Mouse (Mus musculus) gastrocnemius, postnatal 10 days (tissue): ENCODE measurements at regions not wholly inside any gene's neighbourhood (a gene's known extent, or its start where the extent isn't known, plus 50 kb on each side); places are given as distances from the start of the nearest gene placed in this dataset.
A peak's percentile ranks its signal among the peaks of the same experiment; 100 is the strongest.

Experiments used
- DNase-seq: peaks from one replicate; pipeline ENCODE4 v3.0.0; 2021; ENCODE audit warnings: mixed read lengths

- DNase-seq = peak; percentile 63
Observed at GRCm38 (mm10) chr9:31971801-31972628, 58.8 kb upstream of the Barx2 start.

- no peak for DNase-seq
Observed at GRCm38 (mm10) chr9:31972629-31972993, 59.3 kb upstream of the Barx2 start.

GRCm38 (mm10) chr9:31976191-31976590 is 62.9 kb upstream of the Barx2 start:
- DNase-seq = no peak

GRCm38 (mm10) chr9:31978071-31978470 is 64.8 kb upstream of the Barx2 start:
- no peak for DNase-seq

GRCm38 (mm10) chr9:31979211-31979610 is 65.9 kb upstream of the Barx2 start:
- DNase-seq = no peak

GRCm38 (mm10) chr9:31980459-31980858 is 67.2 kb upstream of the Barx2 start:
- no peak for DNase-seq

GRCm38 (mm10) chr9:31983759-31984586 is 70.7 kb upstream of the Barx2 start:
- no peak for DNase-seq

GRCm38 (mm10) chr9:31988826-31989225 is 75.6 kb upstream of the Barx2 start:
- no peak for DNase-seq

- no peak for DNase-seq
Observed at GRCm38 (mm10) chr9:31989581-31990360, 76.5 kb upstream of the Barx2 start.

GRCm38 (mm10) chr9:31990456-31990855 is 77.2 kb upstream of the Barx2 start:
- no peak for DNase-seq

- DNase-seq = no peak
Observed at GRCm38 (mm10) chr9:31993631-31994601, 80.7 kb upstream of the Barx2 start.

- no peak for DNase-seq
Observed at GRCm38 (mm10) chr9:31995101-31995500, 81.8 kb upstream of the Barx2 start.

- DNase-seq = no peak
Observed at GRCm38 (mm10) chr9:31995700-31996099, 82.4 kb upstream of the Barx2 start.

- DNase-seq = no peak
Observed at GRCm38 (mm10) chr9:31996466-31997177, 83.4 kb upstream of the Barx2 start.

- peak; percentile 16 for DNase-seq
Observed at GRCm38 (mm10) chr9:31997178-31998097, 84.2 kb upstream of the Barx2 start.

- DNase-seq = no peak
Observed at GRCm38 (mm10) chr9:31998488-31999280, 85.4 kb upstream of the Barx2 start.

- no peak for DNase-seq
Observed at GRCm38 (mm10) chr9:31999760-32000159, 86.5 kb upstream of the Barx2 start.

- no peak for DNase-seq
Observed at GRCm38 (mm10) chr9:32002924-32003323, 89.7 kb upstream of the Barx2 start.

- DNase-seq = no peak
Observed at GRCm38 (mm10) chr9:32003730-32004129, 90.5 kb upstream of the Barx2 start.
